Mouse (Mus musculus) intestine, embryonic 14.5 days (tissue): ENCODE measurements at regions not wholly inside any gene's neighbourhood (a gene's known extent, or its start where the extent isn't known, plus 50 kb on each side); places are given as distances from the start of the nearest gene placed in this dataset.

Source experiments
- ATAC-seq: fragments of 200-750 bp; cut with Nextera tagmentation; replicated peaks from 2 replicates; pipeline ENCODE4 v1.8.0; 2017; ENCODE audit warnings: low read depth, moderate number of reproducible peaks, moderate TSS enrichment, moderate library complexity; ENCODE audit not compliant: low FRiP score, low TSS enrichment
- DNase-seq: peaks from one replicate; pipeline ENCODE4 v3.0.0-alpha.2; 2018; ENCODE audit warnings: low spot score
- H3K27ac ChIP-seq: fragments of 300-500 bp; sonication (generic); 2 replicates; pipeline ENCODE4 v1.5.1; 2014; ENCODE audit warnings: low read depth, mild to moderate bottlenecking, control low read depth
- H3K27me3 ChIP-seq: fragments of 300-500 bp; sonication (generic); replicated peaks from 2 replicates; pipeline ENCODE4 v1.6.1; 2014; ENCODE audit warnings: low read length, control low read depth; ENCODE audit not compliant: control insufficient read depth, insufficient read depth
- H3K36me3 ChIP-seq: fragments of 300-500 bp; sonication (generic); 2 replicates; pipeline ENCODE4 v1.6.1; 2014; ENCODE audit warnings: low read length, control low read depth; ENCODE audit not compliant: control insufficient read depth, insufficient read depth
- H3K4me1 ChIP-seq: fragments of 300-500 bp; sonication (generic); replicated peaks from 2 replicates; pipeline ENCODE4 v1.6.1; 2014; ENCODE audit warnings: low read length, control low read depth, mixed read lengths; ENCODE audit not compliant: control insufficient read depth, insufficient read depth
- H3K4me2 ChIP-seq: fragments of 300-500 bp; sonication (generic); 2 replicates; pipeline ENCODE4 v1.6.1; 2014; ENCODE audit warnings: low read length
- H3K4me3 ChIP-seq: fragments of 300-500 bp; sonication (generic); 2 replicates; pipeline ENCODE4 v1.5.1; 2014; ENCODE audit warnings: low read depth, low read length, control low read depth, mixed read lengths
- H3K9ac ChIP-seq: fragments of 300-500 bp; sonication (generic); 2 replicates; pipeline ENCODE4 v1.6.1; 2014; ENCODE audit warnings: mild to moderate bottlenecking, low read length
- H3K9me3 ChIP-seq: fragments of 300-500 bp; sonication (generic); 2 replicates; pipeline ENCODE4 v1.6.1; 2016; ENCODE audit warnings: low read length, control low read depth; ENCODE audit not compliant: control insufficient read depth
- WGBS: fragments of 180-500 bp; shearing (Covaris S2); extraction: QIAGEN DNeasy Blood & Tissue Kit; methylation state at CpG from one replicate; pipeline ENCODE4 v1.1.7; 2014; 5-methylcytosine and 5-hydroxymethylcytosine counted together

GRCm38 (mm10) chr2:53276435-53276834 is 84.9 kb downstream of the Arl6ip6 start:
- Histone ChIP-seq H3K4me1 (no peaks in the 10 kb centered on the region), H3K27me3 (no peaks in the 10 kb centered on the region), H3K27ac (no peak overlapping the region), H3K4me2 (no peak overlapping the region), H3K9me3 (no peaks in the 10 kb centered on the region), H3K36me3 (no peaks in the 10 kb centered on the region), H3K4me3 (no peak overlapping the region), H3K9ac (no peak overlapping the region)
- no peak for ATAC-seq
- no peak for DNase-seq
- 50% methylated on average over 1 of the region's 1 CpGs for WGBS

DNA sequence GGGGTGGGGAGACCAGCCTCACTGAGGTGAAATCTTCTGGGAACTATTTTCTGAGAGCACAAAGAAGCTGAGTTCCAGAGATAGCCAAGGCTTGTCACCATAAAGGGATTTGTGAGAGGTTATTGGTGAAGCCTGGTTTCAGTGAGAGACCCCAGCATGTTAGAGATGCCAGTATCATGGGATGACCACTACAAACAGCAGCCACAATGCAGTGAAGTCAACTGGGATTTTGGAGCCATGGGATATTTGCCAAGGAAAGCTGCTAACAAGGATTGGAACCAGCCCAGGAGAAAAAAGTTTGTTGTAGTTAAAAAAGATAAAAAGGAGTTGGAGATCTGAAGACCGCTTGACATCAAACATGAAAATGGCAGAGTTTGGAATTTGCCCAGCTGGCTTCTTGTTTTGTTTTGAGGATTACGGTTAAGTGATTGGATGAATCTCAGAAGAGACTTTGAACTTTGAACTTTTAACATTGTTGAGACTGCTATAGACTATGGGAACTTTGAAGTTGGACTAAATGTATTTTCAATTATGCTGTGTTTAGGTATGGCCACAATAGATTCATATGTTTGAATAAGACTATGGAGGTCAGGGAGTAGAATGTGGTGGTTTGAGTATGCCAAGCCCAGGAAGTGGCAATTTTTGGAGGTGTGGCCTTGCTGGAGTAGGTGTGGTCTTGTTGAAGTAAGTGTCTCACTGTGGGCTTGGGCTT is 110.3 kb downstream of the Arl6ip6 start:
- H3K9me3 ChIP-seq, result no peaks in the 10 kb centered on the region
- no peaks in the 10 kb centered on the region for H3K4me1 ChIP-seq
- DNase-seq, result no peak
- H3K27me3 ChIP-seq, result no peaks in the 10 kb centered on the region
- H3K4me3 ChIP-seq, result no peak overlapping the region
- H3K27ac ChIP-seq, result no peak overlapping the region
- no peak overlapping the region for H3K9ac ChIP-seq
- ATAC-seq, result no peak
- H3K4me2 ChIP-seq, result no peak overlapping the region
- no peaks in the 10 kb centered on the region for H3K36me3 ChIP-seq
- WGBS, result 76% methylated on average over 2 of the region's 2 CpGs

- Histone ChIP-seq H3K27ac (no peak overlapping the region), H3K4me1 (no peaks in the 10 kb centered on the region), H3K27me3 (no peaks in the 10 kb centered on the region), H3K9ac (no peak overlapping the region), H3K9me3 (no peaks in the 10 kb centered on the region), H3K4me3 (no peak overlapping the region), H3K36me3 (no peaks in the 10 kb centered on the region), H3K4me2 (no peak overlapping the region)
- peak; percentile 61 for DNase-seq
- WGBS, result 39% methylated on average over 6 of the region's 6 CpGs
- no peak for ATAC-seq
These were observed 139.2 kb downstream of the Arl6ip6 start for GRCm38 (mm10) chr2:53330680-53331079.

DNA sequence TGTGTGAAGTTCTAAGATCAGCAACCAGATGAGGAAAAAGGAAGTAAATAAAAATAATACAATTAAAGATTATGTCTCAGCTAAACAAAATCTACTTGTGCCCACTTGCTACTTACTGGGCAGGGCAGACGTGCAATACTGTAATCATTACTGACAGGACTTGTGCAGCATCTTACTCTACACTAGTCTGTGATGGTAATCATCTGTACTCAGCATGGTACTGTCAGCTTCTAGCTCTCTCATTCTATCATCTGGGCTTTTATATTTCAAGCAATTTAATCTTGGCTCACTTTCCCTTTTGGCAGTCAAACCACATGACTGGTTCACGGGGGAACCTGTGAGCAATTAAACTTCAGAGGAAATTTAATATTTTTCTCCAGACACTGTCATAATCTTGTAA is 167.5 kb downstream of the Arl6ip6 start:
- Histone ChIP-seq H3K27me3 (no peaks in the 10 kb centered on the region), H3K9ac (no peak overlapping the region), H3K27ac (no peak overlapping the region), H3K36me3 (no peaks in the 10 kb centered on the region), H3K4me2 (no peak overlapping the region), H3K4me3 (no peak overlapping the region), H3K4me1 (no peaks in the 10 kb centered on the region), H3K9me3 (no peaks in the 10 kb centered on the region)
- ATAC-seq, result no peak
- WGBS, result 67% methylated on average over 2 of the region's 2 CpGs
- DNase-seq, result no peak

DNA sequence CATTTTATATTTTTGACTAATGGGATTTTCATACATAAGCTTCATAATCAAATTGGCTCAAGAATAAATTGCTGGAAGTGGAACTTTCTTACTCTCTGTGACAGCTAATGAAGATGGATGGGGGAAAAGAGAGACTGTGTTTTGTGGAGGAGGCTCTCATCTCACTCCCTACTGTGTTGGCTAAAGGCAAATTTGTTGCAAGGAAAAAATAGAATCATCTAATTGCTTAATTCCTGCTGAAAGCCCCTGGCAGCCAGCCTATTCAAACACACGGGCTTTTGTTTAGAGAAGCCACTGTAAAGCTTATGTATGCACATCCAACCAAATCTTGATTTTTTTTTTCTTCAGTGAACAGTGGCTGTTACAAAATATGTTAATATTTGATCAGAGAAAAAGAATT is 190.8 kb downstream of the Arl6ip6 start:
- no peaks in the 10 kb centered on the region for H3K36me3 ChIP-seq
- H3K4me2 ChIP-seq, result no peak overlapping the region
- 0 out of 2 replicates have a peak, but pooled peaks cover 2% of the 10 kb centered on the region for H3K4me1 ChIP-seq
- WGBS, result 17% methylated on average over 1 of the region's 1 CpGs
- no peak overlapping the region for H3K4me3 ChIP-seq
- no peaks in the 10 kb centered on the region for H3K27me3 ChIP-seq
- H3K9ac ChIP-seq, result no peak overlapping the region
- no peaks in the 10 kb centered on the region for H3K9me3 ChIP-seq
- no peak for DNase-seq
- H3K27ac ChIP-seq, result no peak overlapping the region
- no peak for ATAC-seq

- H3K4me1 ChIP-seq, result 0 out of 2 replicates have a peak, but pooled peaks cover 2% of the 10 kb centered on the region
- H3K27me3 ChIP-seq, result no peaks in the 10 kb centered on the region
- H3K4me3 ChIP-seq, result no peak overlapping the region
- H3K27ac ChIP-seq, result no peak overlapping the region
- H3K4me2 ChIP-seq, result no peak overlapping the region
- H3K36me3 ChIP-seq, result no peaks in the 10 kb centered on the region
- WGBS, result 81% methylated on average over 8 of the region's 8 CpGs
- H3K9me3 ChIP-seq, result no peaks in the 10 kb centered on the region
- DNase-seq (no peak), ATAC-seq (no peak)
- no peak overlapping the region for H3K9ac ChIP-seq
These were observed 193.1 kb downstream of the Arl6ip6 start for GRCm38 (mm10) chr2:53384545-53385176.

GRCm38 (mm10) chr2:53388652-53389051 is 197.1 kb downstream of the Arl6ip6 start:
- no peaks in the 10 kb centered on the region for H3K27me3 ChIP-seq
- no peak overlapping the region for H3K27ac ChIP-seq
- no peak overlapping the region for H3K9ac ChIP-seq
- no peak overlapping the region for H3K4me2 ChIP-seq
- WGBS, result 89% methylated on average over 3 of the region's 3 CpGs
- no peak overlapping the region for H3K4me3 ChIP-seq
- no peaks in the 10 kb centered on the region for H3K9me3 ChIP-seq
- no peaks in the 10 kb centered on the region for H3K4me1 ChIP-seq
- H3K36me3 ChIP-seq, result no peaks in the 10 kb centered on the region
- DNase-seq (no peak), ATAC-seq (no peak)

DNA sequence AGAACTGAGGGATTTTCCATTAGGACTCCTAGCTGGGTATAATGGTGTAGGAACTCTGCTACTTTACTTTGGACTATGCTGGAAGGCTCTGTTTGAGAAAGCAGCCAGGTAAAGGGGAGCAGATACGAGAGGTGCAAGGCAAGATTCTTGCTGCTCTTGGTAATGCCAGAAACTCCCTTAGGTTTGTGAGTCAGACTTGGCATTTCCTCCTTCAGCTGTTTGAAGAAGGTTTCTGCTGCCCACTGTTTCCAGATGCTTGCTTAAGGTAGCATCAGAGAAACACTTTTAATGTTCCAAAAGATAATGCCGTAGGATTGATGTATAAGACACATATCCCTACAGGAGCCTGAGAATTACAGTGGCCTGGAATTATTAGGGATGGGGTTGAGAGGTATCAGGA is 222.9 kb downstream of the Arl6ip6 start:
- Histone ChIP-seq H3K9me3 (no peaks in the 10 kb centered on the region), H3K27ac (no peak overlapping the region), H3K9ac (no peak overlapping the region), H3K4me1 (no peaks in the 10 kb centered on the region), H3K27me3 (no peaks in the 10 kb centered on the region), H3K4me2 (no peak overlapping the region), H3K4me3 (no peak overlapping the region), H3K36me3 (no peaks in the 10 kb centered on the region)
- WGBS, result 86% methylated on average over 2 of the region's 2 CpGs
- no peak for DNase-seq
- ATAC-seq, result no peak
